In genomic region chr9:88326930-88327901, GRCm38 (mm10) we compare ENCODE assay signal across 7 mouse cellular contexts. TPM values are rescaled to one million over a fixed set of nuclear protein-coding genes. Genes with fewer than 3 reads are reported as not detected.
A peak's percentile ranks its signal among the peaks of the same experiment; 100 is the strongest.
DNase-seq lines count a peak whose midpoint lies in the region; ATAC-seq and TF ChIP-seq lines count a peak whose summit lies in the region.

Gene Nt5e (plus strand): TSS chr9:88327197.

- under 1% methylated on average over 61 of the region's 66 CpGs for WGBS in embryonic facial prominence, embryonic 11.5 days
- under 1% methylated on average over 66 of the region's 66 CpGs for WGBS in limb, embryonic 11.5 days
- under 1% methylated on average over 65 of the region's 66 CpGs for WGBS in midbrain, embryonic 13.5 days
- WGBS in small intestine, adult 2 months, result 1% methylated on average over 59 of the region's 66 CpGs

- H3K4me1 ChIP-seq in embryonic facial prominence, embryonic 11.5 days (ENCODE audit: control insufficient read depth, insufficient read depth, low read length), result no peaks in the 10 kb centered on the region
- 0 out of 2 replicates have a peak, but pooled peaks cover 3% of the 10 kb centered on the region for H3K4me1 ChIP-seq in limb, embryonic 11.5 days (ENCODE audit: control insufficient read depth, insufficient read depth, low read length)
- H3K4me1 ChIP-seq in midbrain, embryonic 13.5 days (replicated peaks), result peaks cover 16% of the 10 kb centered on the region
- H3K4me1 ChIP-seq in small intestine, adult 2 months (ENCODE audit: control insufficient read depth, insufficient read depth, insufficient read length, low read length), result no peaks in the 10 kb centered on the region

- H3K27ac ChIP-seq in embryonic facial prominence, embryonic 11.5 days (replicated peaks; ENCODE audit: low read depth, low read length), result no peak within 1 kb of the TSS
- H3K27ac ChIP-seq in limb, embryonic 11.5 days (replicated peaks; ENCODE audit: low read depth, low read length), result no peak within 1 kb of the TSS
- H3K27ac ChIP-seq in midbrain, embryonic 13.5 days, result no peak within 1 kb of the TSS
- H3K27ac ChIP-seq in small intestine, adult 2 months (ENCODE audit: insufficient read depth, low read depth, low read length), result peak within 1 kb of the TSS; percentile 30; the same call in 1 of the 2 replicates

- H3K4me2 ChIP-seq in embryonic facial prominence, embryonic 11.5 days (ENCODE audit: low read depth, low read length), result peak within 1 kb of the TSS; percentile 97
- H3K4me2 ChIP-seq in limb, embryonic 11.5 days (ENCODE audit: low read depth, severe bottlenecking), result peak within 1 kb of the TSS; percentile 95
- H3K4me2 ChIP-seq in midbrain, embryonic 13.5 days (replicated peaks), result peak within 1 kb of the TSS; percentile 99

- no peak for TF ChIP-seq POLR2A in small intestine, adult 2 months (IDR thresholded peaks at IDR 0.05; ENCODE audit: low read depth, low read length)

- H3K27me3 ChIP-seq in embryonic facial prominence, embryonic 11.5 days (ENCODE audit: control insufficient read depth, insufficient read depth, low read length), result peaks cover 6% of the 10 kb centered on the region
- H3K27me3 ChIP-seq in limb, embryonic 11.5 days (ENCODE audit: control insufficient read depth, insufficient read depth, low read length), result peaks cover 16% of the 10 kb centered on the region
- H3K27me3 ChIP-seq in midbrain, embryonic 13.5 days, result peaks cover 53% of the 10 kb centered on the region
- H3K27me3 ChIP-seq in small intestine, adult 2 months (ENCODE audit: control insufficient read depth, insufficient read depth, low read length), result peaks cover 10% of the 10 kb centered on the region

- H3K36me3 ChIP-seq in embryonic facial prominence, embryonic 11.5 days (replicated peaks; ENCODE audit: control insufficient read depth, insufficient read depth, low read depth, low read length), result no peaks in the 10 kb centered on the region
- no peaks in the 10 kb centered on the region for H3K36me3 ChIP-seq in limb, embryonic 11.5 days (ENCODE audit: control insufficient read depth, insufficient read depth, low read length)
- no peaks in the 10 kb centered on the region for H3K36me3 ChIP-seq in midbrain, embryonic 13.5 days
- no peaks in the 10 kb centered on the region for H3K36me3 ChIP-seq in small intestine, adult 2 months (ENCODE audit: control insufficient read depth, insufficient read depth, low read length)

- peak within 1 kb of the TSS; percentile 54 for H3K4me3 ChIP-seq in embryonic facial prominence, embryonic 11.5 days (ENCODE audit: low read depth, low read length)
- peak within 1 kb of the TSS; percentile 58 for H3K4me3 ChIP-seq in limb, embryonic 11.5 days (ENCODE audit: low read depth, low read length)
- H3K4me3 ChIP-seq in midbrain, embryonic 13.5 days (replicated peaks), result peak within 1 kb of the TSS; percentile 69
- peak within 1 kb of the TSS; percentile 62 for H3K4me3 ChIP-seq in small intestine, adult 2 months (ENCODE audit: low read depth, low read length)

- no peak for TF ChIP-seq CTCF in small intestine, adult 2 months (IDR thresholded peaks at IDR 0.05; ENCODE audit: extremely low read depth, insufficient read length, insufficient replicate concordance, low read depth, low read length)

- peak within 1 kb of the TSS; percentile 56 for H3K9ac ChIP-seq in embryonic facial prominence, embryonic 11.5 days (replicated peaks; ENCODE audit: low read length)
- peak within 1 kb of the TSS; percentile 63 for H3K9ac ChIP-seq in limb, embryonic 11.5 days (ENCODE audit: low read length)
- H3K9ac ChIP-seq in midbrain, embryonic 13.5 days (replicated peaks), result peak within 1 kb of the TSS; percentile 76

- ATAC-seq in embryonic facial prominence, embryonic 11.5 days (replicated peaks; ENCODE audit: insufficient number of reproducible peaks, low FRiP score, low TSS enrichment, low read depth), result peak; percentile 92
- peak; percentile 88 for ATAC-seq in limb, embryonic 11.5 days (ENCODE audit: insufficient number of reproducible peaks, low FRiP score, low TSS enrichment, low read depth)
- ATAC-seq in midbrain, embryonic 13.5 days, result peak; percentile 96

- no peaks in the 10 kb centered on the region for H3K9me3 ChIP-seq in embryonic facial prominence, embryonic 11.5 days (replicated peaks; ENCODE audit: control insufficient read depth, low read length)
- no peaks in the 10 kb centered on the region for H3K9me3 ChIP-seq in limb, embryonic 11.5 days (ENCODE audit: control insufficient read depth, low read length)
- H3K9me3 ChIP-seq in midbrain, embryonic 13.5 days, result no peaks in the 10 kb centered on the region

- DNase-seq in adrenal gland, postnatal 25 days, result peak; percentile 80
- peak; percentile 75 for DNase-seq in embryonic facial prominence, embryonic 11.5 days (ENCODE audit: low spot score)
- DNase-seq in heart, adult 18-20 months, result peak; percentile 80 to 88
- peak; percentile 83 for DNase-seq in kidney, adult 18-20 months
- DNase-seq in limb, embryonic 11.5 days (ENCODE audit: low spot score), result peak; percentile 80

RNA-seq across cellular contexts. Expression of gene Nt5e, which starts in this region (rescaled TPM):
- total RNA-seq in adrenal gland, postnatal 25 days (2021), result 11.4 and 12.3 TPM in 2 replicates
- polyA plus RNA-seq in embryonic facial prominence, embryonic 11.5 days (2014; fragmentation: Nextera tagmentation; extraction: Ambion mirVana), result 2.0 and 2.7 TPM in 2 replicates
- total RNA-seq in heart, adult 18-20 months (2021), result 10 to 100 TPM; 10.7 to 16.7 TPM
- 2.6 and 3.6 TPM in 2 replicates for polyA plus RNA-seq in limb, embryonic 11.5 days (2014; fragmentation: Nextera tagmentation; extraction: Ambion mirVana)
- polyA plus RNA-seq in midbrain, embryonic 13.5 days (2015; fragmentation: Nextera tagmentation; extraction: Ambion mirVana), result 0.39 and 0.84 TPM in 2 replicates
- polyA plus RNA-seq in small intestine, adult 2 months (2012; rRNA removed), result 17.8 and 33.5 TPM in 2 replicates

Comparison
In these comparisons a context has a peak if more than half of its experiments do, and no peak if none do; other contexts are left out.
1. Peak in ATAC-seq, H3K4me3 ChIP-seq, H3K9ac ChIP-seq and H3K4me2 ChIP-seq in midbrain, embryonic 13.5 days; RNA of the gene not detected or under 1 TPM.